Mouse (Mus musculus) small intestine, adult 2 months (tissue): ENCODE measurements at regions not wholly inside any gene's neighbourhood (a gene's known extent, or its start where the extent isn't known, plus 50 kb on each side); places are given as distances from the start of the nearest gene placed in this dataset.

ENCODE experiments used
- CTCF ChIP-seq: fragments of 200-500 bp; IDR thresholded peaks from 2 replicates; pipeline ENCODE4 v1.5.1; 2012; ENCODE audit warnings: low read depth, mild to moderate bottlenecking, control low read depth, inconsistent platforms, low read length, moderate library complexity, mixed read lengths; ENCODE audit not compliant: insufficient replicate concordance, insufficient read length; ENCODE audit errors: extremely low read depth
- POLR2A ChIP-seq: fragments of 200-500 bp; IDR thresholded peaks from 2 replicates; pipeline ENCODE4 v1.6.1; 2012; ENCODE audit warnings: low read depth, mild to moderate bottlenecking, control low read depth, inconsistent platforms, low read length, moderate library complexity

DNA sequence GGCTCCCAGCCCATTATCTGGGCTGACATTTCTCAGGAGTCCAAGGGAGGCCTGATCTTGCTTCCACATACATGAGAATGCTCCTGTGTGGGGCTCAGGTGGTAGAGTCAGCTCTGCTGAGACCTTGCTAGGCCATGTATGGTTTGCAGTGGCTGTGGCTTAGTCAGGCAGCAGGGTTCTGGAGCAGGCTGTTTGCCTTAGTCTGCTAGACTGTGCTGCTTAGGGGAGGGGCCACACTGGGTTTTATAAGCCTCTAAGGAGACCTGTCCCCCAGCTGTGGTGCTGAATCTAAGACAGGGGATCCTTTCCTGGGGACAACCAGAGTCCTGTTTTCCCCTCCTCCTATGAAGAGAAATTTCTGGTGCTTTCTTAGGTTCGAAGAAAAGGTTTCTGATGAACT is 199.4 kb upstream of the Slc30a5 start:
- TF ChIP-seq CTCF, result no peak
- no peak for TF ChIP-seq POLR2A
